Mouse (Mus musculus): Measurements from ENCODE around the gene Ptprn2.

- no peak for TF ChIP-seq EP300 (IDR thresholded peaks at IDR 0.05; ENCODE audit: insufficient read depth, low read depth, low read length)
- no peak for TF ChIP-seq CTCF (IDR thresholded peaks at IDR 0.05; ENCODE audit: low read depth, low read length)
- no peak for TF ChIP-seq POLR2A (IDR thresholded peaks at IDR 0.05; ENCODE audit: insufficient read depth, low read length)
Observed at GRCm38 (mm10) chr12:117136472-117137010, 651.0 kb downstream of the Ptprn2 start.

Data from ES-Bruce4 (cell line).